In the genomic region with DNA sequence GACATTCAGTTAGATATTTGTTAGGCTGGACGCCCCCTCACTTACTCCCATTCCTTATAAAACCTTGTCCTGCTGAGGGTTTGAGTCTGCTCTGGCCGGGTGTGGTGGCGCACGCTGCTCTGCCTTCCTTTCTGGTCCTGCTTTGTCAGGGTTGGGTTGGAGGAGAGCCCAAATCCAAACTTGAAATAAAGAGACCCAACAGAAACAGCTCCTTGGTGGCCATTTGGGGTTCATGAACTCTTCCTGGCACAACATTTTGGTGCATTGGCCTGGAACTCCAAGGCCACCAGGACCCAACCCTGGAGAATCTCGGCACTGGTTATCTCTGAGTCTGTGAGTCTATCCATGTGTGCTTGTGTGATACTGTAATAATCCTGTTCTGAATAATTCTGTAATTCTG, we compare ENCODE assay signal across 8 mouse cellular contexts. TPM values are rescaled to one million over a fixed set of nuclear protein-coding genes. Genes with fewer than 3 reads are reported as not detected.
DNase-seq lines count a peak whose midpoint lies in the region; ATAC-seq and TF ChIP-seq lines count a peak whose summit lies in the region.

No protein-coding gene starts in this region.

- H3K4me2 ChIP-seq in embryonic facial prominence, embryonic 14.5 days (ENCODE audit: low read depth, low read length), result peak overlapping the region; percentile 60
- H3K4me2 ChIP-seq in hindbrain, embryonic 12.5 days (replicated peaks), result peak overlapping the region; percentile 65
- peak overlapping the region; percentile 77 for H3K4me2 ChIP-seq in lung, postnatal 0 days (replicated peaks; ENCODE audit: low read depth, low read length)

- ATAC-seq in embryonic facial prominence, embryonic 14.5 days (ENCODE audit: low read depth), result no peak
- ATAC-seq in hindbrain, embryonic 12.5 days (ENCODE audit: low FRiP score), result no peak
- no peak for ATAC-seq in lung, postnatal 0 days
- no peak for ATAC-seq in CD4-positive, CD25-positive, alpha-beta regulatory T cell, adult 4 months

- in situ Hi-C loops in ES-E14 (cut with MboI; ENCODE audit: low sequenced_read_pairs in 2 of 2, unreplicated experiment in 2 of 2), result no loop called here

- no peaks in the 10 kb centered on the region for H3K27me3 ChIP-seq in kidney, adult 2 months (replicated peaks; ENCODE audit: control insufficient read depth, insufficient read depth, low read length)
- no peaks in the 10 kb centered on the region for H3K27me3 ChIP-seq in embryonic facial prominence, embryonic 14.5 days (replicated peaks; ENCODE audit: control insufficient read depth, insufficient read depth, low read length)
- no peaks in the 10 kb centered on the region for H3K27me3 ChIP-seq in hindbrain, embryonic 12.5 days
- no peaks in the 10 kb centered on the region for H3K27me3 ChIP-seq in lung, postnatal 0 days (replicated peaks; ENCODE audit: insufficient read depth, low read length)

- no peak for TF ChIP-seq POLR2A in kidney, adult 2 months (IDR thresholded peaks at IDR 0.05; ENCODE audit: low read depth, low read length)

- H3K9ac ChIP-seq in ES-E14 (ENCODE audit: insufficient read depth, low read depth, low read length, poor library complexity, severe bottlenecking), result peak overlapping the region; percentile 83; the same call in 1 of the 2 replicates
- H3K9ac ChIP-seq in embryonic facial prominence, embryonic 14.5 days (ENCODE audit: low read depth, low read length), result peak overlapping the region; percentile 98
- H3K9ac ChIP-seq in hindbrain, embryonic 12.5 days, result peak overlapping the region; percentile 79; the same call in 1 of the 2 replicates
- peak overlapping the region; percentile 99; the same call in 1 of the 2 replicates for H3K9ac ChIP-seq in lung, postnatal 0 days (replicated peaks; ENCODE audit: low read depth)

- H3K4me3 ChIP-seq in kidney, adult 2 months (ENCODE audit: insufficient read depth, low read depth, low read length), result peak overlapping the region; percentile 70
- peak overlapping the region; percentile 77 to 79 for H3K4me3 ChIP-seq in ES-E14 (ENCODE audit: insufficient read depth in 1 of 2, low read depth in 1 of 2, low read length in 2 of 2, poor library complexity in 1 of 2, severe bottlenecking in 1 of 2)
- H3K4me3 ChIP-seq in embryonic facial prominence, embryonic 14.5 days (ENCODE audit: low read depth, low read length), result peak overlapping the region; percentile 85
- H3K4me3 ChIP-seq in hindbrain, embryonic 12.5 days, result peak overlapping the region; percentile 75
- H3K4me3 ChIP-seq in lung, postnatal 0 days (ENCODE audit: low read depth, low read length), result peak overlapping the region; percentile 76

- peak overlapping the region; percentile 70 for H3K27ac ChIP-seq in kidney, adult 2 months (ENCODE audit: insufficient read depth, low read depth, low read length)
- no peak overlapping the region for H3K27ac ChIP-seq in ES-E14 (ENCODE audit: insufficient read depth, low read depth, low read length, poor library complexity, severe bottlenecking)
- H3K27ac ChIP-seq in embryonic facial prominence, embryonic 14.5 days (replicated peaks; ENCODE audit: low read depth, low read length), result peak overlapping the region; percentile 98
- peak overlapping the region; percentile 93 for H3K27ac ChIP-seq in hindbrain, embryonic 12.5 days
- H3K27ac ChIP-seq in lung, postnatal 0 days (ENCODE audit: low read length), result peak overlapping the region; percentile 99

- TF ChIP-seq EP300 in lung, postnatal 0 days (IDR thresholded peaks at IDR 0.05), result no peak

- TF ChIP-seq CTCF in kidney, adult 2 months (conservative IDR thresholded peaks at IDR 0.05; ENCODE audit: insufficient read depth, insufficient read length, low read depth, low read length), result no peak
- TF ChIP-seq CTCF in lung, postnatal 0 days (IDR thresholded peaks at IDR 0.05), result no peak

- H3K36me3 ChIP-seq in kidney, adult 2 months (ENCODE audit: control insufficient read depth, insufficient read depth, low read length), result no peaks in the 10 kb centered on the region
- H3K36me3 ChIP-seq in ES-E14 (ENCODE audit: control insufficient read depth, insufficient read depth, low read length, poor library complexity, severe bottlenecking), result no peaks in the 10 kb centered on the region
- H3K36me3 ChIP-seq in embryonic facial prominence, embryonic 14.5 days (ENCODE audit: control insufficient read depth, insufficient read depth, low read length), result no peaks in the 10 kb centered on the region
- H3K36me3 ChIP-seq in hindbrain, embryonic 12.5 days, result no peaks in the 10 kb centered on the region
- H3K36me3 ChIP-seq in lung, postnatal 0 days (ENCODE audit: insufficient read depth, low read length), result no peaks in the 10 kb centered on the region

- 51% methylated on average over 5 of the region's 5 CpGs for WGBS in kidney, adult 2 months
- 78% methylated on average over 5 of the region's 5 CpGs for WGBS in embryonic facial prominence, embryonic 14.5 days
- WGBS in hindbrain, embryonic 12.5 days, result 81% methylated on average over 5 of the region's 5 CpGs
- WGBS in lung, postnatal 0 days, result 53% methylated on average over 5 of the region's 5 CpGs

- no peaks in the 10 kb centered on the region for H3K9me3 ChIP-seq in ES-E14 (ENCODE audit: control insufficient read depth, insufficient read depth, low read depth, low read length)
- no peaks in the 10 kb centered on the region for H3K9me3 ChIP-seq in embryonic facial prominence, embryonic 14.5 days (ENCODE audit: control insufficient read depth, low read length)
- H3K9me3 ChIP-seq in hindbrain, embryonic 12.5 days (replicated peaks), result no peaks in the 10 kb centered on the region
- H3K9me3 ChIP-seq in lung, postnatal 0 days (ENCODE audit: low read length), result no peaks in the 10 kb centered on the region

- H3K4me1 ChIP-seq in kidney, adult 2 months (ENCODE audit: control insufficient read depth, insufficient read depth, low read length), result peaks cover 8% of the 10 kb centered on the region; the same call in 1 of the 2 replicates
- H3K4me1 ChIP-seq in ES-E14 (ENCODE audit: control insufficient read depth in 2 of 2, insufficient read depth in 2 of 2, low read length in 2 of 2, poor library complexity in 1 of 2), result peaks cover 5 to 13% of the 10 kb centered on the region in 2 experiments; a peak in 2 of 4 replicates
- H3K4me1 ChIP-seq in embryonic facial prominence, embryonic 14.5 days (ENCODE audit: control insufficient read depth, insufficient read depth, low read length), result peaks cover 7% of the 10 kb centered on the region
- H3K4me1 ChIP-seq in hindbrain, embryonic 12.5 days, result peaks cover 15% of the 10 kb centered on the region
- H3K4me1 ChIP-seq in lung, postnatal 0 days (ENCODE audit: insufficient read depth, low read depth, low read length), result peaks cover 12% of the 10 kb centered on the region; the same call in 1 of the 2 replicates

- DNase-seq in kidney, adult 2 months, result no peak
- no peak for DNase-seq in kidney, adult 11 months
- no peak for DNase-seq in ES-E14 (ENCODE audit: low read depth, low spot score)
- no peak for DNase-seq in embryonic facial prominence, embryonic 14.5 days (ENCODE audit: low spot score)
- no peak for DNase-seq in lung, postnatal 0 days (ENCODE audit: low spot score)
- peak; percentile 52 for DNase-seq in testis, postnatal 10 days (ENCODE audit: low spot score)

TF ChIP-seq in ES-E14, 5 proteins besides CTCF, POLR2A, EP300 and RAD21:
- no peak for TF ChIP-seq MAFK (IDR thresholded peaks at IDR 0.05; ENCODE audit: insufficient read depth, low read depth, low read length)
- no peak for TF ChIP-seq HCFC1 (IDR thresholded peaks at IDR 0.05; ENCODE audit: borderline replicate concordance, insufficient read depth, low read length)
- TF ChIP-seq CHD2 (IDR thresholded peaks at IDR 0.05; ENCODE audit: low read depth, low read length), result no peak
- TF ChIP-seq ZNF384 (IDR thresholded peaks at IDR 0.05; ENCODE audit: low read depth, low read length), result no peak
- TF ChIP-seq ZC3H11A (IDR thresholded peaks at IDR 0.05; ENCODE audit: borderline replicate concordance, low read depth, low read length), result no peak

RNA-seq across cellular contexts. Expression of a gene that starts 3.7 kb away (rescaled TPM):
- 0.39 and 0.81 TPM in 2 replicates for polyA plus RNA-seq in kidney, adult 2 months (2012; rRNA removed)
- total RNA-seq in ES-E14 (2012; rRNA removed), result 3.4 and 3.7 TPM in 2 replicates
- polyA plus RNA-seq in embryonic facial prominence, embryonic 14.5 days (2014; fragmentation: Nextera tagmentation; extraction: Ambion mirVana), result 3.1 and 4.0 TPM in 2 replicates
- 2.7 and 3.3 TPM in 2 replicates for polyA plus RNA-seq in hindbrain, embryonic 12.5 days (2016; fragmentation: Nextera tagmentation; extraction: Ambion mirVana)
- 3.4 and 3.9 TPM in 2 replicates for polyA plus RNA-seq in lung, postnatal 0 days (2015; fragmentation: Nextera tagmentation; extraction: Ambion mirVana)
- polyA plus RNA-seq in CD4-positive, CD25-positive, alpha-beta regulatory T cell, adult 4 months (2017; shearing (Covaris generic)), result 10 to 100 TPM; 20.8 to 21.6 TPM

RNA-seq across cellular contexts. Expression of a gene that starts 35.2 kb away (rescaled TPM):
- 0.94 and 1.5 TPM in 2 replicates for polyA plus RNA-seq in kidney, adult 2 months (2012; rRNA removed)
- 8.2 and 8.9 TPM in 2 replicates for total RNA-seq in ES-E14 (2012; rRNA removed)
- polyA plus RNA-seq in embryonic facial prominence, embryonic 14.5 days (2014; fragmentation: Nextera tagmentation; extraction: Ambion mirVana), result 23.1 and 24.6 TPM in 2 replicates
- polyA plus RNA-seq in hindbrain, embryonic 12.5 days (2016; fragmentation: Nextera tagmentation; extraction: Ambion mirVana), result 15.7 and 17.1 TPM in 2 replicates
- polyA plus RNA-seq in lung, postnatal 0 days (2015; fragmentation: Nextera tagmentation; extraction: Ambion mirVana), result 12.7 TPM in 2 replicates
- polyA plus RNA-seq in CD4-positive, CD25-positive, alpha-beta regulatory T cell, adult 4 months (2017; shearing (Covaris generic)), result 10 to 100 TPM; 13.0 to 14.0 TPM

RNA-seq across cellular contexts. Expression of a gene that starts 42.8 kb away (rescaled TPM):
- 1.0 and 1.2 TPM in 2 replicates for polyA plus RNA-seq in kidney, adult 2 months (2012; rRNA removed)
- total RNA-seq in ES-E14 (2012; rRNA removed), result 5.0 and 5.9 TPM in 2 replicates
- 7.3 and 10.4 TPM in 2 replicates for polyA plus RNA-seq in embryonic facial prominence, embryonic 14.5 days (2014; fragmentation: Nextera tagmentation; extraction: Ambion mirVana)
- 8.5 and 11.3 TPM in 2 replicates for polyA plus RNA-seq in hindbrain, embryonic 12.5 days (2016; fragmentation: Nextera tagmentation; extraction: Ambion mirVana)
- 8.8 and 9.0 TPM in 2 replicates for polyA plus RNA-seq in lung, postnatal 0 days (2015; fragmentation: Nextera tagmentation; extraction: Ambion mirVana)
- 10 to 100 TPM; 44.8 to 46.9 TPM for polyA plus RNA-seq in CD4-positive, CD25-positive, alpha-beta regulatory T cell, adult 4 months (2017; shearing (Covaris generic))
